Mouse (Mus musculus) testis, adult 2 months (tissue): ENCODE measurements around the gene Spon1.

Experiments
- CTCF ChIP-seq: fragments of 200-500 bp; IDR thresholded peaks from 2 replicates; pipeline ENCODE4 v1.5.1; 2012; ENCODE audit warnings: low read depth, mild to moderate bottlenecking, inconsistent platforms, low read length, moderate library complexity; ENCODE audit not compliant: control insufficient read depth, insufficient read depth, insufficient replicate concordance
- POLR2A ChIP-seq: fragments of 200-500 bp; IDR thresholded peaks from 2 replicates; pipeline ENCODE4 v1.6.1; 2012; ENCODE audit warnings: low read depth, mild to moderate bottlenecking, inconsistent platforms, low read length, moderate library complexity; ENCODE audit not compliant: control insufficient read depth

DNA sequence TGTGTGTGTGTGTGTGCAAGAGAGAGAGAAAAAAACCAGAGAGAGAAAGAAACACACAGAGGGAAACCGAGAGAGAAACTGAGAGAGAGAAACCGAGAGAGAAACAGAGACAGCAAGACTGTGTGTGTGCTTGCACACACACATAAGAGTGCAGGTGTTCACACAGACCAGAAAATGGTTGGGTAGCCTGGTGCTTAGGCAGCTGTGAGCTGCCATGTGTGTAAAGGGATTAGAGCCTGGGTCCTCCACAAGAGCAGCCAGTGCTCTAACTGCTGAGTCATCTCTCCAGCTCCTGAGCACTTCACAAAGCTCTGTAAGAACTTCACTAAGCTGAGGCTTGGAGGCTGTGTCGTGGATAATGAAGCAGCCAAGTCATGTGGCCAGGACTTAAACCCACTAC, 80.8 kb downstream of the Spon1 start:
- TF ChIP-seq CTCF (no peak), POLR2A (no peak)
